Mouse (Mus musculus): ENCODE results near the gene Sct. TPM values are rescaled to one million over a fixed set of nuclear protein-coding genes. Genes with fewer than 3 reads are reported as not detected.

The Sct gene
- polyA plus RNA-seq, 1 experiment from 2014 or later, result 3.2 TPM

- no peak overlapping the region for H3K27ac ChIP-seq
- no peaks in the 10 kb centered on the region for H3K9me3 ChIP-seq
- no peak overlapping the region for H3K9ac ChIP-seq
- ATAC-seq (ENCODE audit: low FRiP score), result peak; percentile 33; the same call in 1 of the 2 replicates
- H3K36me3 ChIP-seq, result no peaks in the 10 kb centered on the region
- peak overlapping the region; percentile 94; the same call in 1 of the 2 replicates for H3K4me2 ChIP-seq
- peaks cover 24% of the 10 kb centered on the region for H3K27me3 ChIP-seq
- peak overlapping the region; percentile 48 for H3K4me3 ChIP-seq
- peaks cover 13% of the 10 kb centered on the region for H3K4me1 ChIP-seq (replicated peaks)
- WGBS, result 80% methylated on average over 11 of the region's 11 CpGs
Measured at GRCm38 (mm10) chr7:141277701-141278678, 943 bp downstream of the Sct start.

- Histone ChIP-seq H3K9ac (no peak within 1 kb of the TSS), H3K4me1 (replicated peaks) (peaks cover 13% of the 10 kb centered on the region), H3K4me3 (no peak within 1 kb of the TSS), H3K27me3 (peaks cover 24% of the 10 kb centered on the region), H3K27ac (no peak within 1 kb of the TSS), H3K9me3 (no peaks in the 10 kb centered on the region), H3K36me3 (no peaks in the 10 kb centered on the region), H3K4me2 (no peak within 1 kb of the TSS)
- WGBS, result 62% methylated on average over 11 of the region's 11 CpGs
- ATAC-seq (ENCODE audit: low FRiP score), result no peak
Measured at GRCm38 (mm10) chr7:141276546-141276945, 2.4 kb downstream of the Sct start, which contains the start of gene Cdhr5. Gene Cdhr5, minus strand, starts transcription at chr7:141276786.

- peaks cover 10% of the 10 kb centered on the region for H3K4me1 ChIP-seq (replicated peaks)
- no peak overlapping the region for H3K27ac ChIP-seq
- H3K4me3 ChIP-seq, result no peak overlapping the region
- H3K36me3 ChIP-seq, result no peaks in the 10 kb centered on the region
- H3K4me2 ChIP-seq, result no peak overlapping the region
- H3K27me3 ChIP-seq, result peaks cover 21% of the 10 kb centered on the region
- no peaks in the 10 kb centered on the region for H3K9me3 ChIP-seq
- ATAC-seq (ENCODE audit: low FRiP score), result no peak
- H3K9ac ChIP-seq, result no peak overlapping the region
- WGBS, result 86% methylated on average over 9 of the region's 9 CpGs
Measured at GRCm38 (mm10) chr7:141275356-141275755, 3.6 kb downstream of the Sct start.

- H3K4me2 ChIP-seq, result no peak overlapping the region
- H3K27ac ChIP-seq, result no peak overlapping the region
- H3K36me3 ChIP-seq, result no peaks in the 10 kb centered on the region
- no peak overlapping the region for H3K9ac ChIP-seq
- H3K27me3 ChIP-seq, result no peaks in the 10 kb centered on the region
- peaks cover 9% of the 10 kb centered on the region for H3K4me1 ChIP-seq (replicated peaks)
- H3K4me3 ChIP-seq, result no peak overlapping the region
- 88% methylated on average over 3 of the region's 3 CpGs for WGBS
- H3K9me3 ChIP-seq, result no peaks in the 10 kb centered on the region
- ATAC-seq (ENCODE audit: low FRiP score), result no peak
Measured at GRCm38 (mm10) chr7:141270631-141271030, 8.3 kb downstream of the Sct start.

GRCm38 (mm10) chr7:141269273-141269545 is 9.7 kb downstream of the Sct start:
- Histone ChIP-seq H3K4me2 (no peak overlapping the region), H3K9me3 (no peaks in the 10 kb centered on the region), H3K27ac (no peak overlapping the region), H3K4me3 (no peak overlapping the region), H3K36me3 (peaks cover 3% of the 10 kb centered on the region; the same call in 1 of the 2 replicates), H3K27me3 (no peaks in the 10 kb centered on the region), H3K4me1 (replicated peaks) (peaks cover 16% of the 10 kb centered on the region), H3K9ac (no peak overlapping the region)
- 82% methylated on average over 14 of the region's 14 CpGs for WGBS
- ATAC-seq (ENCODE audit: low FRiP score), result no peak

GRCm38 (mm10) chr7:141268466-141269272 is 10.3 kb downstream of the Sct start:
- WGBS, result 82% methylated on average over 24 of the region's 24 CpGs
- Histone ChIP-seq H3K4me1 (replicated peaks) (peaks cover 16% of the 10 kb centered on the region), H3K4me3 (no peak overlapping the region), H3K27me3 (no peaks in the 10 kb centered on the region), H3K9ac (no peak overlapping the region), H3K9me3 (no peaks in the 10 kb centered on the region), H3K27ac (no peak overlapping the region), H3K4me2 (no peak overlapping the region), H3K36me3 (peaks cover 9% of the 10 kb centered on the region)
- no peak for ATAC-seq (ENCODE audit: low FRiP score)

GRCm38 (mm10) chr7:141265739-141266561 is 13.0 kb downstream of the Sct start, which contains the start of gene Irf7:
Gene Irf7, minus strand, starts transcription at chr7:141266481.
- peak within 1 kb of the TSS; percentile 50 for H3K4me2 ChIP-seq
- peak within 1 kb of the TSS; percentile 23 for H3K4me3 ChIP-seq
- peaks cover 36% of the 10 kb centered on the region for H3K36me3 ChIP-seq
- no peaks in the 10 kb centered on the region for H3K27me3 ChIP-seq
- H3K9me3 ChIP-seq, result no peaks in the 10 kb centered on the region
- no peak within 1 kb of the TSS for H3K27ac ChIP-seq
- peak within 1 kb of the TSS; percentile 47 for H3K9ac ChIP-seq
- 16% methylated on average over 25 of the region's 25 CpGs for WGBS
- ATAC-seq (ENCODE audit: low FRiP score), result peak; percentile 43; the same call in 1 of the 2 replicates
- peaks cover 16% of the 10 kb centered on the region for H3K4me1 ChIP-seq (replicated peaks)

- Histone ChIP-seq H3K9me3 (no peaks in the 10 kb centered on the region), H3K27me3 (no peaks in the 10 kb centered on the region), H3K9ac (no peak overlapping the region), H3K4me3 (no peak overlapping the region; the same call in 1 of the 2 replicates), H3K4me2 (0 out of 2 replicates have a peak overlapping the region, but pooled peaks have one; percentile 50), H3K27ac (no peak overlapping the region), H3K4me1 (replicated peaks) (peaks cover 16% of the 10 kb centered on the region), H3K36me3 (peaks cover 42% of the 10 kb centered on the region)
- ATAC-seq (ENCODE audit: low FRiP score), result no peak
- 44% methylated on average over 11 of the region's 11 CpGs for WGBS
Measured at GRCm38 (mm10) chr7:141265411-141265738, 13.6 kb downstream of the Sct start.

GRCm38 (mm10) chr7:141264761-141265410 is 14.0 kb downstream of the Sct start:
- Histone ChIP-seq H3K4me3 (no peak overlapping the region), H3K4me1 (replicated peaks) (peaks cover 16% of the 10 kb centered on the region), H3K9ac (no peak overlapping the region), H3K27ac (no peak overlapping the region), H3K36me3 (peaks cover 47% of the 10 kb centered on the region), H3K27me3 (no peaks in the 10 kb centered on the region), H3K4me2 (no peak overlapping the region), H3K9me3 (no peaks in the 10 kb centered on the region)
- WGBS, result 36% methylated on average over 12 of the region's 12 CpGs
- no peak for ATAC-seq (ENCODE audit: low FRiP score)

GRCm38 (mm10) chr7:141264041-141264700 is 14.8 kb downstream of the Sct start:
- Histone ChIP-seq H3K27me3 (no peaks in the 10 kb centered on the region), H3K27ac (no peak overlapping the region), H3K4me2 (no peak overlapping the region), H3K9ac (no peak overlapping the region), H3K4me1 (replicated peaks) (peaks cover 16% of the 10 kb centered on the region), H3K9me3 (no peaks in the 10 kb centered on the region), H3K4me3 (no peak overlapping the region), H3K36me3 (peaks cover 54% of the 10 kb centered on the region)
- no peak for ATAC-seq (ENCODE audit: low FRiP score)
- WGBS, result 78% methylated on average over 11 of the region's 11 CpGs

GRCm38 (mm10) chr7:141263640-141264039 is 15.3 kb downstream of the Sct start:
- no peak for ATAC-seq (ENCODE audit: low FRiP score)
- no peaks in the 10 kb centered on the region for H3K27me3 ChIP-seq

More at GRCm38 (mm10) chr7:141263640-141264039, 15.3 kb downstream of the Sct start:
- Histone ChIP-seq H3K9ac (no peak overlapping the region), H3K4me3 (no peak overlapping the region), H3K36me3 (peaks cover 59% of the 10 kb centered on the region), H3K4me2 (no peak overlapping the region), H3K27ac (no peak overlapping the region), H3K9me3 (no peaks in the 10 kb centered on the region), H3K4me1 (replicated peaks) (peaks cover 16% of the 10 kb centered on the region)
- WGBS, result 88% methylated on average over 13 of the region's 13 CpGs

All from hindbrain, embryonic 13.5 days (tissue).